ENCODE assay signal across 18 mouse cellular contexts in the genomic region with DNA sequence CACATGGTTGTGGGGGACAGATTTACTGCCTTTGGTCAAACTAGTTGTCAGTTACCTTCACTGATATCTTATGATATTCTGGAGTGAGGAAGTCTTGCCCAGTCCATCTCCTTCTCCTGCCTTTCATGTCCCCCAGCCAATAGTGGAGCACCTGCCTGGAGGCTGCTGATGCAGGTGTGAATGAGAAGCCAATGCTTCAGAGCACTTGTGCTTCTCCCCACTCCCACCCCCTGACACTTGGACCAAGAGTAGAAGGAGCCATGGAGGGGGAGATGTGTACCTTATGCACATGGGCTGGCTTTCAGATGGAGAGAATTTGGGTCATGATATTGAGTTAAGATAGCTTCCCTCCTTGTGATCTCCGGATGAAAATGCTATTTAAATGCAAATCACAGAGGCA.
DNase-seq lines count a peak whose midpoint lies in the region; ATAC-seq and TF ChIP-seq lines count a peak whose summit lies in the region.
"Had no signal": no experiment of that assay in that cellular context is flagged by ENCODE, and none has a peak within 500 bp of the region (broad histone marks: within the 10 kb centered on the region; RNA-seq: fewer than 3 reads in every experiment).

No protein-coding gene starts in this region.

- no peak overlapping the region for H3K9ac ChIP-seq in midbrain, embryonic 11.5 days (ENCODE audit: low read length)

- no peaks in the 10 kb centered on the region for H3K9me3 ChIP-seq in midbrain, embryonic 11.5 days (ENCODE audit: control insufficient read depth, low read length)
- no peaks in the 10 kb centered on the region for H3K9me3 ChIP-seq in midbrain, embryonic 10.5 days (replicated peaks)

- no peak for TF ChIP-seq CTCF in cerebellum, adult 2 months (IDR thresholded peaks at IDR 0.05; ENCODE audit: borderline replicate concordance, insufficient read depth, low read depth, low read length)

- H3K27me3 ChIP-seq in cerebellum, adult 2 months (ENCODE audit: control insufficient read depth, insufficient read depth, low read length), result no peaks in the 10 kb centered on the region
- H3K27me3 ChIP-seq in midbrain, embryonic 11.5 days (ENCODE audit: control insufficient read depth, insufficient read depth, low read length), result no peaks in the 10 kb centered on the region
- no peaks in the 10 kb centered on the region for H3K27me3 ChIP-seq in midbrain, embryonic 10.5 days (ENCODE audit: low read depth, poor library complexity, severe bottlenecking)
- H3K27me3 ChIP-seq: CH12.LX had no signal

- ATAC-seq in cerebellum, adult (ENCODE audit: insufficient number of reproducible peaks, low FRiP score, low TSS enrichment), result no peak
- ATAC-seq in midbrain, embryonic 11.5 days (ENCODE audit: low FRiP score), result no peak
- ATAC-seq: activated CD4-positive, CD25-positive, alpha-beta regulatory T cell, adult 4 months; CD4-positive, CD25-positive, alpha-beta regulatory T cell, adult 4 months; Patski had no signal

- TF ChIP-seq POLR2A in cerebellum, adult 2 months (IDR thresholded peaks at IDR 0.05; ENCODE audit: borderline replicate concordance, insufficient read depth, low read length), result no peak

- H3K4me1 ChIP-seq in cerebellum, adult 2 months (ENCODE audit: control insufficient read depth, insufficient read depth, low read length), result peaks cover 35% of the 10 kb centered on the region
- H3K4me1 ChIP-seq in midbrain, embryonic 11.5 days (ENCODE audit: control insufficient read depth, insufficient read depth, low read length), result no peaks in the 10 kb centered on the region
- peaks cover 5% of the 10 kb centered on the region; the same call in 1 of the 2 replicates for H3K4me1 ChIP-seq in midbrain, embryonic 10.5 days

- peak; percentile 47 to 50 for DNase-seq in cerebellum, adult 2 months
- DNase-seq in midbrain, embryonic 11.5 days (ENCODE audit: low spot score, missing footprints), result peak; percentile 17
- no peak for DNase-seq in midbrain, embryonic 10.5 days (ENCODE audit: low spot score)
- DNase-seq in brain, adult 2 months (ENCODE audit: low read depth, low spot score), result peak; percentile 30
- no peak for DNase-seq in gastrocnemius, adult 8-10 months (ENCODE audit: low spot score in 2 of 2)
- DNase-seq: adrenal gland, adult 2 months; adrenal gland, adult 8-10 months; adrenal gland, postnatal 10 days; adrenal gland, postnatal 14 days; adrenal gland, postnatal 25 days; adrenal gland, postnatal 36 days; B cell, adult 2 months had no signal

- H3K4me2 ChIP-seq in midbrain, embryonic 11.5 days, result no peak overlapping the region

- 7% methylated on average over 1 of the region's 1 CpGs for WGBS in cerebellum, adult 2 months
- WGBS in midbrain, embryonic 11.5 days, result 73% methylated on average over 1 of the region's 1 CpGs
- 83% methylated on average over 1 of the region's 1 CpGs for WGBS in midbrain, embryonic 10.5 days

- no peak overlapping the region for H3K4me3 ChIP-seq in cerebellum, adult 2 months (replicated peaks; ENCODE audit: insufficient read depth, low read depth, low read length)
- no peak overlapping the region for H3K4me3 ChIP-seq in midbrain, embryonic 11.5 days (ENCODE audit: low read depth, low read length)
- H3K4me3 ChIP-seq in midbrain, embryonic 10.5 days, result no peak overlapping the region

- H3K27ac ChIP-seq in cerebellum, adult 2 months (ENCODE audit: insufficient read depth, low read length), result peak overlapping the region; percentile 96
- H3K27ac ChIP-seq in midbrain, embryonic 11.5 days (ENCODE audit: low read depth, low read length), result no peak overlapping the region
- no peak overlapping the region for H3K27ac ChIP-seq in midbrain, embryonic 10.5 days (replicated peaks)

- no peaks in the 10 kb centered on the region for H3K36me3 ChIP-seq in midbrain, embryonic 11.5 days (ENCODE audit: control insufficient read depth, insufficient read depth, low read length)
- H3K36me3 ChIP-seq in midbrain, embryonic 10.5 days, result no peaks in the 10 kb centered on the region
- H3K36me3 ChIP-seq: G1E had no signal

Comparison
In these comparisons a context has a peak if more than half of its experiments do, and no peak if none do; other contexts are left out.
1. DNase-seq: peak in cerebellum, adult 2 months (2 of 2), midbrain, embryonic 11.5 days (single experiment) and brain, adult 2 months (single experiment); none in midbrain, embryonic 10.5 days (single experiment) and gastrocnemius, adult 8-10 months (0 of 2).